Mouse (Mus musculus) gastrocnemius, postnatal 14 days (tissue): ENCODE measurements around the gene Bphl. TPM values are rescaled to one million over a fixed set of nuclear protein-coding genes. Genes with fewer than 3 reads are reported as not detected.
A peak's percentile ranks its signal among the peaks of the same experiment; 100 is the strongest.
"Not testable (repeated sequence)": the region's sequence is repeated elsewhere in the genome, so short reads cannot be mapped to it uniquely, and the experiment has no call there.

Experiments used
- DNase-seq: peaks from one replicate; pipeline ENCODE4 v3.0.0; 2021; ENCODE audit warnings: mixed read lengths
- intact Hi-C: fragments of 180-260 bp; cut with DNase I; formaldehyde crosslinking; loops from one replicate; pipeline ENCODE4 v1.15.1; 2025; ENCODE audit warnings: low total_unique reads
- total RNA-seq, 2 experiments: library from RNA; stranded (reverse); gene quantifications; 2 replicates each; pipeline ENCODE4 v1.2.3; 2021

Bphl gene
- total RNA-seq, 2 experiments from 2014 or later: 22.7 to 26.7 TPM

GRCm38 (mm10) chr13:34078500-34079280 is 41.3 kb downstream of the Bphl start:
- no peak for DNase-seq
- intact Hi-C loops: no loop called here

- intact Hi-C loops: no loop called here
- DNase-seq: no peak
Measured at GRCm38 (mm10) chr13:34079801-34080200, 42.4 kb downstream of the Bphl start.

GRCm38 (mm10) chr13:34081926-34082325 is 44.5 kb downstream of the Bphl start:
- intact Hi-C loops: no loop called here
- DNase-seq: no peak

DNA sequence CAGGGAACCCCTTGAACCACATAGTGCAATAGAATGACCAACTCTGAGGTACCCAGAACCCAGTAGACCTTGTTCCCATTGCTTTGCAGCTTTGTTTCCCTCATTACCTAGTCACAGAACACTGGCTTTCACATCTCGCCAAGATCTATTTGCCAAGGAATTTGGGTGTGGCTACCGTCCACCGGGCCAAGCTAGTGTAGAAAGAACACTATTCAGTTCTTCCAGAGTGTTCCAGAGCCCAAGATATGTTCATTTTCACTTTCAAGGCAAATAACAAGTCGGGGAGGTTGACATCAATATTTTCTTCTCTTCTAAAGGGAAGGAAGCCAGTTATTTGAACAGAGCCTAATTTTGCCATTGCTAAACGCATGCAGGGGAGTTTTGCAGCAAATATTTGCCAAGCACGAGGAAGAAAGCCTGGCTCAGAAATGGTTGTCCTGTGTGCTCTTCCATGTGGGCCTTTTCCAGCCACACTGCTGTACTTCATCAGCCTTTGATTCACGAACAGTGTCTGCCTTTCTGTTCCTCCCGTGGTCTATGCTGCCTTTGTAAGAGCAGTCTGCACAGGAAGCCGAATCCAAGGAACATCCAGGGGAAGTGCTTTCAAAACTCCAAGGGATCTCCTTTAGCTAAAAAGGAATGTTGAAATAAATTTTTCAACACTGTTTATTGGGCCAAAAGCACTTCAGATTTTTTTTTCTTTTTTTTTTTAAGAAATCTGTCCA is 46.8 kb downstream of the Bphl start:
- DNase-seq: peak; percentile 39
- intact Hi-C loops: no loop called here

DNA sequence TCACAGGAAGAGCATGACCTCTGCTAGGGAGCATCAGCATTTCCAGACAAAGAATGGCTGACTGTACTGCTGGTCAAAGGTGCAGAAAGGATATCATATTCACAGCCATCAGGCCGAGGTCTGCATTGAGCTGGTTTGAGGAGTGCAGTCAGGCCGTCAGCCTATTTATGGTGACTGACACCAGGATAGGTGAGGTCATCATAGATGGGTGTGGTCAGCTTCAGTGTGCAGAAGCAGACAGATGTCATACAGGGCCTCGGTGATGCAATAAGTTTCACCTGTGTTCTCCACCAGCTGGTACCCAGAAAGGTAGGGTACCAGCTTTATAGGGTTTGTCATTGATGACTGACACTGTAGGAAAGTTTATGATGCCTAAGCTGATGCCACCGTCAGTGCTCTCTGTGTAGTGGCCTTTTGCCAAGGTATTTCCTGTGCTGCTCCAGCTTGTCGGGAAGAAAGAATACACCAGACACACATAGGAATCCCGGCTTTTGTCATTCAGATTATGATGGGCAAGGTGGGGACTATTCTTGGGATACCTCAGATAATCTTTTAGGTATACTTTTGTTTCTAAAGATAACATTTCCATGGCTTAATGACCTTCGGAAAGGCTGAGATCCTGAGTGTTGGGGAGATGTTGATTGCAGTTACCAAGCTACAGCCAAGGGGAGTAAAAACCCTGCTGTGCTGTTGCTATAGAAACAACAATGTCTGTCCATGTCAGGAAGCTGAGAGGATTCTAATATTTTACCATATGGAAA is 49.8 kb downstream of the Bphl start:
- no peak for DNase-seq
- intact Hi-C loops: no loop called here

GRCm38 (mm10) chr13:34088201-34088649 is 50.8 kb downstream of the Bphl start:
- intact Hi-C loops, DNase-seq: not testable (repeated sequence)

DNA sequence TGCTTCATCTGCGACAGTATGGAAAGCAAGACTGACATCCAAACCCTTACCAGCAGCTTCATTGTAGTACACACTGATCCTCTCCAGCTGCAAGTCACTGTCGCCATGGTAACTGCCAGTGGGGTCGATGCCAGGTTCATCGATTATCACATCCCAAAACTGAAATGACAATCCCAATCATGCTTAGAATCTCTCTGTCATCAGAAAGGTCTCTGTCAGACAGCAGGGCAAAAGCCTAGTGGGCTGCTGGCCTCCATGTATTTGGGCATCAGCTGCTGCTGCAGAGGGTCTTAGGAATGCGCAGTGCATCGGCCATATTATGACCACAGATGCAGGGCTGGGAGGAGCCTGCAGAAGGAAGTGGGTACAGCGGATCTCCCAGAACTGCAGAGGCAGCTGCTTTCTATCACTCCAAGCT is 51.5 kb downstream of the Bphl start:
- intact Hi-C loops: no loop called here
- no peak for DNase-seq

DNA sequence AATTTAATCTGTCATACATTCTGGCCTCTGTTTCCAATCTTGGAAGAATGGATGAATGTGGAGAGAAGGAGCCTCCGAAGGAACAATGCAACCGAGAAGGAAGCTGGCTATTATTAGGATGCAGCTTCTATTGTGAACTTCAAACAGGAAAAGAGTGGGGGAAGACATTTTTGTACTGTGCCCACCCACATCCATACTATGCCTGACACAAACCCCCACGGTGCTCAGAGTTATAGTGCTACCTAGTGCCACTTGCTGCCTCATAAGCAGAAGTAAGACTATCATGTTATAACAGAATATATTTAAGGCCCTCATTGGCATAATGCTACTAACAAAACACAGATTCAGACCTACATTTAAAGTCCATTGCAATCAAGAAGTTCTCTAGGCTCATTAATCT is 52.0 kb downstream of the Bphl start:
- intact Hi-C loops: no loop called here

GRCm38 (mm10) chr13:34095542-34096435 is 58.4 kb downstream of the Bphl start:
- no peak for DNase-seq
- intact Hi-C loops: no loop called here

More for the DNA sequence above, 52.0 kb downstream of the Bphl start:
- DNase-seq: no peak

GRCm38 (mm10) chr13:34096455-34096854 is 59.1 kb downstream of the Bphl start:
- intact Hi-C loops: no loop called here
- no peak for DNase-seq

DNA sequence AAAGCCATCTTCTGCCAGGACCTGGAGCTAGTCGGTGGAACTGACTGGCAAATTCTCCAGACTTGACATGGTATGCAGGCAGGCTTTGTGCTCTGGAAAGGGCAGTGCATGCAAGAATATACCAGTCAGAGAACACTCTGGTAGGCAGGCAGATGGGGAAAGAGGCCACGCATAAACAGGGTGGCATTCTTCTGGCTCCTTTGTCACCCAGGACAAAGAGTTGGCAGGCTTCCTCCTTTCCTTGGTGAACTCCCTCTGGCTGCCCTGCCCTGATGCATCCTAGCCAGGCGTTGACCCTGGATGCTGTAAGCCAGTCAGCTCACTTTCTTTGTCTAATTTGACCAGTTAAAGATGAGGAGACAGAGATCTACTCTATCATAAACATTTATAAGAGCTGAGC is 59.7 kb downstream of the Bphl start:
- intact Hi-C loops: no loop called here

DNA sequence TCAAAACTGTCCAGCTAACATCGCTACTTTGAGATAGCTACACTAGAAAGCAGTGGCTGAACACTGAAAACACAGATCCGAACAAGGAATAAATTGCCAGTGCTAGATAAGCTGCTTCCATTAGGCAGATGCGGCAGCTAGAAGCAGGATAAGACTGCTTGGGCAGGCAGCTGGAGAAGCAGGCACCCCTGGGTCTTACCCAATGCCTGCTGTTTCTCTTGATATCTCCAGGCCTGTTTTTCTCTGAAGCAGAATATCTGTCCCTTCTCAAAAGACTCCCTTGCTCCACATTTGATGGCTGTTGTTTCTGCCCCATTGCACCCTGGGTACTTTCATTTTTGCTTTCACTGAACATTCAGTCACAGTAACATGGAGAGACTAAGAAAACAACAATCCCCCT is 63.3 kb downstream of the Bphl start:
- intact Hi-C loops: no loop called here
- DNase-seq: no peak

More for the DNA sequence above, 59.7 kb downstream of the Bphl start:
- DNase-seq: no peak

DNA sequence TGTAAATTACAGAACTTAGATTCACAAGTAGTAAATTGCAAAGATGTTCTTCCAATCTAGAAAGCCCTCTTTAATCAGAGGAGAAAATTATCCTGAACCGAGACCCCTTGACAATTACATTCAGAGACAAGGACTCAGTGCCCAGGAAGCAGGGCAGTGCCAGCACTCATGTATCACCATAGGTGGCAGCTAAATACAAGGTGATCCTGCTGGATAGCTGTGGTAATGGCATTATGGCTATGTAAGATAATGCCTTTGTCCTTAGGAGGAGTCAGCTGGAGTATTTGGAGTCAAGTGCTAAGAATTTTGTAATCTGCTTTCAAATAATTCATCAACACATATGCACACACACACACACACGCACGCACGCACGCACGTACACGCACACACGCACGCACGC is 63.9 kb downstream of the Bphl start:
- DNase-seq: no peak
- intact Hi-C loops: no loop called here

- intact Hi-C loops: no loop called here
- DNase-seq: no peak
Measured at GRCm38 (mm10) chr13:34101908-34102307, 64.5 kb downstream of the Bphl start.

DNA sequence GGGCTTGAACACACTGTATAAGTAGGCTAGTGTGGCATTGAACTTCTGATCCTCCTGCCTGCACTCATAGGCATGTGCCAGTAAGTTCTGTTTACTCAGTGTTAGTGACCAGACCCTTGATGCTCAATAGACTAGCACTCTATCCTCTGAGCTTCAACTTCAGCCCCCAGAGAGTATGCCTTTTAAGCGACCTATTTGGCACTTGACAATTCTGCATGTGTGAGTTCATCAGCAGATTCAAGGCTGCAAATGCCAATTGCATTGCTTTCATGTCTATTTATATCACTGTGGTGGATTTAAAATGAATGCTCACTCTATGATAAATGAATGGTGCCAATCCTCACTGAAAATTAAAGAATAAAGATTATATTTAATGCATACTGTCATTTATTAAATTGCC is 68.0 kb downstream of the Bphl start:
- intact Hi-C loops: no loop called here
- DNase-seq: no peak

DNA sequence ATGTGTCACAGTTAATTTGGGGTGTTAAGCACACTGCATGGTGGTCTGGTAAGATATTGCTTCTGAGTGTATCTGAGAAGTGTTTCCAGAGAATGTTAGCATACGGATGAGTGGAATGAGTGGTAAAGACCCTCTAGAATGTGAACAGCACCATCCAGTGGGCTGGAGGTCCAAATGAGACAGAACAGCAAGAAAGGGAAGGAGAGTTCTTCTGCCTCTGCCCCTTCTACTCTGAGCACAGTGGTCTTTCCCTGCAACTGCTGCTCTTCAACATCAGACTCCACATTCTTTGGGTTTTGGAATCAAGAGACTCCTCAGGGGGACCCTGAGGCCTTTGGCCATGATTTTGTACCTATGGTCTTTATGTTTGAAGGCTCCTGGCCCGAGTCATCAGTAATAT is 68.9 kb downstream of the Bphl start:
- DNase-seq: no peak
- intact Hi-C loops: no loop called here

DNA sequence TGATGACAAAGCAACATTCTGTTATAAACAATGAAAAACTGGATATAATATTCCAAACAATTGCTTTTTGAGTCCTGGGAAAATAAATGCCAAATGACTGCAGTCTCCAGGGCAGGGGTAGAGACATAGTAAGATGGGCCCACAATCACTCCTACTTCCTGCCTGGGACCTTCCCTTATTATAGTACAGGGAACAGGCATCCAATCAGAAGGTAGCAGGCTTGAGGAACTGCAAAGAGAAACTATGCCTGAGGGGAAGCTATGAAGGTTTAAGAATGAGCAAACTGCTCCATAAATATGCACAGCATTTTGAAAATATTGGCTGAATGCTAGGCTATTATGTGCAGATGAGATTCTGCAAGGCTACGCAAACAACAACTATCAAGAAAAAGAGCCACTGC is 69.6 kb downstream of the Bphl start:
- no peak for DNase-seq
- intact Hi-C loops: no loop called here

DNA sequence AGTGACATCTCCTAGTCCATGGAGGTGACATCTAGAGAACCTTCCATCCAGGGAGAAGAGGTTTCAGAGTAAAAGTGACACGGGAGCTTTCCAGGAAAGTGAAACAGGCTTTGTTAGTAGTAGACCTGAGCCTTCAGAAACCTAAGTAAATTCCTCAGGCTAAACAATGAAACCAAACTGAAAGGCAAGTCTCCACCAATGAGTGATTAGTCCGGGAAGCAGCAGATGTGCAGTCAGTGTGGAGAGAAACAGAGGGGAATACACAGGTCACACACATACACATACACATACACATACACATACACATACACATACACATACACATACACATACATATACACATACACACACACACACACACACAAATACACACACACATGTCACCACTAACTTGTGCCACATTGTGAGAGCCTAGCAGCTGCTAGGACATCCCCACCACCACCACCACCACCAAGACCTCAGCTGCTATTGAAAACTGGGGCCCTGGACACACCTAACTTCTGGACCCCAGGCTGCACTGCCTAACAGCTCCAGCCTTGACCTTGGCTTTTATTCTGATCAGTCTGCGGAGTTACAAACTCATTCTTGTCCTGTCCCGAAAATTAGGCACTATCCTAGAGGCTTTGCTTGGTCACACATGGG is 71.8 kb downstream of the Bphl start:
- no peak for DNase-seq
- intact Hi-C loops: no loop called here

- intact Hi-C loops: no loop called here
- no peak for DNase-seq
Measured at GRCm38 (mm10) chr13:34109677-34110058, 72.3 kb downstream of the Bphl start.
